Mouse (Mus musculus) gastrocnemius, adult 2 months (tissue): Measurements from ENCODE around the gene Rpia. TPM values are rescaled to one million over a fixed set of nuclear protein-coding genes. Genes with fewer than 3 reads are reported as not detected.
A peak's percentile ranks its signal among the peaks of the same experiment; 100 is the strongest.
"Not testable (repeated sequence)": the region's sequence is repeated elsewhere in the genome, so short reads cannot be mapped to it uniquely, and the experiment has no call there.

Experiments
- DNase-seq: peaks from one replicate; pipeline ENCODE4 v3.0.0; 2022
- H3K27ac ChIP-seq: fragments of 200-600 bp; 2 replicates; pipeline ENCODE4 v1.8.1; 2022; ENCODE audit warnings: mild to moderate bottlenecking
- H3K4me3 ChIP-seq: fragments of 200-600 bp; 2 replicates; pipeline ENCODE4 v1.8.1; 2022; ENCODE audit warnings: mild to moderate bottlenecking, moderate library complexity
- CTCF ChIP-seq: fragments of 200-600 bp; IDR thresholded peaks from 2 replicates; pipeline ENCODE4 v1.8.1; 2022; ENCODE audit warnings: antibody characterized with exemption, mild to moderate bottlenecking, moderate library complexity
- intact Hi-C: fragments of 180-260 bp; cut with DNase I; formaldehyde crosslinking; loops from one replicate; pipeline ENCODE4 v1.15.1; 2025
- long read RNA-seq, 2 experiments: library from polyadenylated mRNA; stranded (forward); transcript quantifications; one replicate each; pipeline ENCODE4 v2.0.0; 2021
- total RNA-seq, 2 experiments: library from RNA; stranded (reverse); gene quantifications; 2 replicates each; pipeline ENCODE4 v1.2.3; 2021

The Rpia gene
- 10 to 100 TPM; 17.3 to 18.1 TPM for total RNA-seq
- long read RNA-seq, experiment 1 = 0 reads
- long read RNA-seq, experiment 2, partial matches to known transcripts = 1 of 2 reads
- long read RNA-seq, experiment 2, other reads (novel, unspliced or antisense) = 1 of 2 reads

GRCm38 (mm10) chr6:70791824-70792535, at the start of gene Rpia:
Gene Rpia (minus strand): TSS chr6:70792232.
- peak within 1 kb of the TSS; percentile 92 for H3K4me3 ChIP-seq
- peak; percentile 100 for DNase-seq
- peak; percentile 73 for TF ChIP-seq CTCF
- intact Hi-C loops = no loop called here
- peak within 1 kb of the TSS; percentile 93 for H3K27ac ChIP-seq

- DNase-seq = no peak
- intact Hi-C loops = loop anchor here (5.0 to 10.0 kb wide), 2 partner anchors 33 to 985 kb away; partner anchors contain the start of gene Mrpl35
- Histone ChIP-seq H3K27ac (no peak overlapping the region), H3K4me3 (no peak overlapping the region)
- no peak for TF ChIP-seq CTCF
Observed at GRCm38 (mm10) chr6:70840281-70840680, 48.2 kb upstream of the Rpia start.

- H3K4me3 ChIP-seq = no peak overlapping the region
- H3K27ac ChIP-seq = no peak overlapping the region
- TF ChIP-seq CTCF = no peak
- DNase-seq = no peak
- intact Hi-C loops = no loop called here
Observed at GRCm38 (mm10) chr6:70838532-70838931, 46.5 kb upstream of the Rpia start.

- intact Hi-C loops = no loop called here
- no peak for DNase-seq
- TF ChIP-seq CTCF = no peak
- Histone ChIP-seq H3K4me3 (no peak overlapping the region), H3K27ac (no peak overlapping the region)
Observed at GRCm38 (mm10) chr6:70837297-70837696, 45.3 kb upstream of the Rpia start.

GRCm38 (mm10) chr6:70831179-70831839, 39.3 kb upstream of the Rpia start:
- Histone ChIP-seq H3K4me3 (no peak overlapping the region), H3K27ac (no peak overlapping the region)
- no peak for TF ChIP-seq CTCF
- DNase-seq = no peak
- intact Hi-C loops = no loop called here

GRCm38 (mm10) chr6:70830552-70830951, 38.5 kb upstream of the Rpia start:
- Histone ChIP-seq H3K27ac (no peak overlapping the region), H3K4me3 (no peak overlapping the region)
- TF ChIP-seq CTCF = no peak
- DNase-seq = no peak
- intact Hi-C loops = no loop called here

GRCm38 (mm10) chr6:70829451-70829850, 37.4 kb upstream of the Rpia start:
- Histone ChIP-seq H3K27ac (no peak overlapping the region), H3K4me3 (no peak overlapping the region)
- DNase-seq = no peak
- no peak for TF ChIP-seq CTCF
- intact Hi-C loops = no loop called here

- intact Hi-C loops = loop anchor here (5.0 kb wide), 1 partner anchor 37 kb away; no protein-coding TSS in a partner anchor
- no peak for TF ChIP-seq CTCF
- peak overlapping the region; percentile 78 for H3K27ac ChIP-seq
- H3K4me3 ChIP-seq = peak overlapping the region; percentile 77
- DNase-seq = no peak
Observed at GRCm38 (mm10) chr6:70824987-70825337, 32.9 kb upstream of the Rpia start.

GRCm38 (mm10) chr6:70824085-70824986, 32.3 kb upstream of the Rpia start:
- Histone ChIP-seq H3K4me3 (peak overlapping the region; percentile 77), H3K27ac (peak overlapping the region; percentile 78)
- DNase-seq = peak; percentile 73
- intact Hi-C loops = loop anchor here (5.0 kb wide), 1 partner anchor 38 kb away; no protein-coding TSS in a partner anchor
- TF ChIP-seq CTCF = no peak

- intact Hi-C loops = loop anchor here (5.0 kb wide), 1 partner anchor 39 kb away; no protein-coding TSS in a partner anchor
- not testable (repeated sequence) for H3K4me3 ChIP-seq, DNase-seq, H3K27ac ChIP-seq
Observed at GRCm38 (mm10) chr6:70823277-70823676, 31.2 kb upstream of the Rpia start.

GRCm38 (mm10) chr6:70822386-70822910, 30.4 kb upstream of the Rpia start:
- TF ChIP-seq CTCF = no peak
- no peak overlapping the region for H3K4me3 ChIP-seq
- DNase-seq = no peak
- no peak overlapping the region for H3K27ac ChIP-seq
- intact Hi-C loops = loop anchor here (5.0 kb wide), 1 partner anchor 40 kb away; no protein-coding TSS in a partner anchor

GRCm38 (mm10) chr6:70821566-70821965, 29.5 kb upstream of the Rpia start:
- Histone ChIP-seq H3K4me3 (no peak overlapping the region), H3K27ac (no peak overlapping the region)
- DNase-seq = no peak
- no peak for TF ChIP-seq CTCF
- intact Hi-C loops = loop anchor here (5.0 kb wide), 1 partner anchor 41 kb away; no protein-coding TSS in a partner anchor
